Mouse (Mus musculus) thymus, postnatal 10 days (tissue): ENCODE measurements at regions not wholly inside any gene's neighbourhood (a gene's known extent, or its start where the extent isn't known, plus 50 kb on each side); places are given as distances from the start of the nearest gene placed in this dataset.

ENCODE experiments used
- DNase-seq, 2 experiments: peaks; one replicate each; pipeline ENCODE4 v3.0.0; 2021; ENCODE audit warnings: low spot score in 2 of 2

DNA sequence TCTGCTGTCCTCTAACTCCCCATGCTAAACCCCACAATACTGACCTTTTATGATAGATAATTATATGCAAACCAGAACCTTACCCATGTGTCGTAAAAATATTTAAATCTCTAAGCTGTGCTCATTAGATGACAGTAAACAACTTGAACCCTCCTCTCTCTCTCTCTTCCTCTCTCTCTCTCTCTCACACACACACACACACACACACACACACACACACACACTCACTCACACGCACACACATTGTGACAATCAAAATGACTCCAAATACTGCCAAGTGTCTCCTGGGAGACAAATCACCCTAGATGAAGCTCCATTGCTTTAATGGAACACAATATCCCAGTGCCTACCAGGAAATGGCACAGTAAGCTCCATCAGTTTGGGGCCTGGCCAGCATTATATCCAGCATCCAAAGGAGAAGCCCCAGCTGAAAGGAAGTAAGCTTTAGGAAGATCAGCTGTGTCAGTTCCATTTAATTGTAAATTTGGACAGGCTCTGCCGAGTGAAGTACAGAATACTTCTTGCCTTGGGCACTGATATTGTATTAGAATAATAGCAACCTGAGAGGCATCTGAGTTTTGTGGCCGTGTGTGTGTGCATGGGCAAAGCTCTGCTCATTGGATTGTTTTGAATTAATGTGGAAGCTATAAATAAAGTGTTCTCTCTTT is 220.7 kb downstream of the Fam84b start:
- DNase-seq = no peak

DNA sequence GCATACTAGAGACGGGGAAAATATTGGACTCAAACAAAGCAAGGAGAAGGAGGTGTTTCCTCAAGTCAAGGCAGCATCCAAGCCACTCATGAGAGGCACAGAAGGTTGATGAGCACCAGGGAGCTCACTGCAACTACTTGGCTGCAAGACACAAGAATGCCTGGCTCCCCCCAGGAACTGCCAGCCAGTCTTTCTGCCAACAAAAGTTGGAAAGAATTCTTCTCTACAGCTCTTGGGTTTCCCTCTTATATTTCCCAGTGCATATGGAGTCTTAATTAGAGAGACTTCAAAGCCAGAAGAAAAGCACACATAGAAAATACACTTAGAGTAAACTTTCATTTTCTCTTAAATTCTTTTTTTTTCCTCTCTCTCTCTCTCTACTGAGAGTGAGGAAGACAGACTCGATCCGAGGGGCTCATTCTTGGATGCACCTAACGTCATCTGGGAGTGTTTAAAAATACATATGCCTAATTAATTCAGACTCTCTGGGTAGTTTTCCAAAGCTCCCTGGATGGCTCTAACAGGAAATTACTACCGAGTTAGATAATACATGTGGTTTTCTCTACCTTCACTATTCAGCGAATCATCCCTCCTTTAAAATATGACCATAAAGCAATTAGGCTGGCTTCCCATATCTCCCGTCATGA is 222.7 kb downstream of the Fam84b start:
- DNase-seq = no peak

GRCm38 (mm10) chr15:60618801-60619200 is 234.8 kb downstream of the Fam84b start:
- no peak for DNase-seq

- no peak for DNase-seq
Measured at GRCm38 (mm10) chr15:60617371-60617770, 236.2 kb downstream of the Fam84b start.

DNA sequence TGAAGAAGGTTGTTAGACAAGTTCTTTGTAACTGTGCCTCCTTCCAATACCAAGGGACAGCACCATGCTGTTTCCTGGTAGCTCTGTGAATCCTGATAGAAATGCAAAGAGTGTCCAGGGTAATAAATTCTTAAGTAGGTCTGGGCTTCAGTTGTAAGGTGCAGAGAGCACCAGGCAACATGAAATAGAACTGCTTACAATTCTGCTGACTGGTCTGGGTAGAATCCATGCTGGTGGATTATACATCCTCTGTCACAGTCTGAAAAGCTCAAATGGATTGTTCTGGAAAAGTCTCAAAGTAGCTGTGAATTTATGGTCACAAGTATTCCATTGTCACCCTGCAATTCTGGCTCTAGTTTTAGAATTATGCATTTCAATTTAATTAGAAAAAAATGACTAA is 251.7 kb downstream of the Fam84b start:
- no peak for DNase-seq

DNA sequence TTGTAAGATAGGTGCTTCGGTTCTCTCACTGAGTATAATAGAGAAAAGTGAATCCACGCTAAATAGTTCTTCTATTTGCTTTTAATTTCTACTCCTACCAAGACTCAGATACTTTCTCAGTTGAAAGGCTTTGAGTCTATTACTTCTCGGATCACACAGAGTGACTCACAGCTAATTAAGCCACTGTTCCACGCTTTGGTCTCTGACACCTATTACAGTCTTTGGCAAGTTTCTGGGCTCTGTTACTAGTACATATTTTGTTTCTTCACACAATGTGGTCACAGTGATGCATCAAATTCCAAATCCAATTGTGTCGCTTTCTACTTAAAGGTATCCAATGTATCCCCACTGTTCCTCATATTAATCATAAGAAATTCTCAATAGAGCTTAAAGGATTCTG is 276.5 kb downstream of the Fam84b start:
- no peak for DNase-seq

DNA sequence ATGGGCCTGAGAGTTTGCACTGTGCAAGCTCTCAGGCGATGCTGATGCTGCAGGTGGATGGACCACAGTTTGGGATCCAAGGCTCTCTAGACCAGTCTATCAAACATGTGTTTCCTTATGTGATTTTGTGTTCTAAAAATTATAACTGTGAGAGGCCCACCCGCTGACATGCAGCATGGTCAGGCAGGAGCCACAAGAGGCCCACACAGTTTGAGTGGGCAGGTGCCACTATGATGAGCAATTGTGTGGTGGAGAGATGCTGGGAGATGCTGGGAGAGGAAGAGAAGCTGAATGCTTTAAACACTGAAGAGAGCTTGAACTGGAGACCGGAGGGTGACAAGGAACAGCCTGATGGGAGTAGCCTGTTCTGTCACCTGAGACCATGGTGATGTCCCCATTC is 287.3 kb downstream of the Fam84b start:
- DNase-seq = no peak

GRCm38 (mm10) chr15:60565017-60565416 is 288.6 kb downstream of the Fam84b start:
- DNase-seq = no peak

DNA sequence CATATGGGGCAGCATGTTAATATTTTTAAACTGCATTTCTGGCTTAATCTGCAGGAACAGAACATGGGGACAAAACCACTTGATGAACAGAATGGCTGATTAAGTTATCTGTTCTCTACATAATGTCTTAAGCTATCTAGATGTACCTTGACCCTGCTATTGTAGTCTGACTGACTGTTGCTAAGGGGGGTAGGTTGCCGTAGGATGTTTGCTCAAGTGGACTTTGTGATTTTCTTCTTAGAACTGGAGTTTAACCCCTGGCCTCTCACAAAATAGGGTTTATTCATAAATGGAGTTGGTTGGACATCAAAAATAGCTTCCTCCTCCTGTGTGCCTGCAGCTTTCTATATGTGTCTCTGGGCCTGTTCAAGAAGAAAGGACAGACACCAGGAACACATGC is 292.9 kb downstream of the Fam84b start:
- DNase-seq = no peak

DNA sequence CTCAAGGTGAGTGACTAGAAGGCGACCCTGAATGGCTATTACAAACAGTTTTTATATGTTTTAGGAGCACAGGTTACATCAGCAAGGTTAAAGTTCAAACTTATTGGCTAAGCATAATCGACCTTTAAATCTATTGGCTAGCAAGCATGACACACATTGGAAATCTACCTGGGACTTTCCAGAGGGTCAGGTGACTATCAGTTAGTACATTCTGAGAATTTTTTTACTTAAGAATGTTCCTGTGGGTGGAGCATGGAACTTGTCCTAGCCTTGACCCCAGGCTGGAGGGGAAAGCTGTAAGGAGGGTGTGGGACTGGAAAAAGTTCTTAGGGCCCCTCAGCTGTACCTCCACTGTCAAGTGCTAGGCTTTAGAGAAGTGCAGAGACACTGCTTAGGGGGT is 297.9 kb downstream of the Fam84b start:
- DNase-seq = no peak

DNA sequence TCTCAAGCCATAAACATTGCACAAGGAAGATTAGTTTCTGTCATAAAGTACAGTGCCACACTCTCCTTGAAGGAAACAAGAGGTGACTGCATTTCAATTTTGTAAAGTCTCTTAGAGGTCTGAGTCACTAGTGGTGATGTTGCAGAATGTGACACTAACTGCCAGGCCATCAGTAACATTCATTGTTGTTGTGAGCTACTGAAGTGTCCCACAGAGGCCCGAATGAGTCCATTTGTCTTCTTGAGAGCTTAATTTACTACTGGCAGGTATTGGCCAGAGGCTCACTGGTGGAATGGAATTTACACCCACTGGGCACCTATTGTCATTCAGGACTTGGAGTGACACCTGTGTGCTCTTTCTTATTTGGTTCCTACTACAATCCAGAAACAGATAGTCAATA is 299.0 kb downstream of the Fam84b start:
- DNase-seq = no peak

GRCm38 (mm10) chr15:60548045-60548444 is 305.5 kb downstream of the Fam84b start:
- no peak for DNase-seq

DNA sequence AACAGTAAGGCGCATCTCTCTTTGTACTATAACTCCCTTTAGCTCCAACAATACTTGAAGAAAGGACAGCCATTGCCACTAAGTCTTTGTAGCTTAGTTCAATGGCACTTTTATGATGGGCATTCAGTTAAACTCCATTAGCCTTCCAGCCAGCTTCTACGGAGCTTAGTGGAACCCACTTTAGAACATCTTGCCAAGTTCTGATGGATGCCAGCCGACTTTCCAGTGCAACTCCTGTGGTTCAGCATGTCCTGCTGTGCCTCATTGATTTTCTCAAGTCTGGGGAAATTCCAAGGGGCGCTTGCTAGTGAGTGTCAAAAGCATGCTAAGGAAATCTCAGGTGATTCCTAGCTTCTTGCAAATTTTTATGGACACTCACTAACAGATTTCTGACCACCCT is 316.4 kb downstream of the Fam84b start:
- no peak for DNase-seq

DNA sequence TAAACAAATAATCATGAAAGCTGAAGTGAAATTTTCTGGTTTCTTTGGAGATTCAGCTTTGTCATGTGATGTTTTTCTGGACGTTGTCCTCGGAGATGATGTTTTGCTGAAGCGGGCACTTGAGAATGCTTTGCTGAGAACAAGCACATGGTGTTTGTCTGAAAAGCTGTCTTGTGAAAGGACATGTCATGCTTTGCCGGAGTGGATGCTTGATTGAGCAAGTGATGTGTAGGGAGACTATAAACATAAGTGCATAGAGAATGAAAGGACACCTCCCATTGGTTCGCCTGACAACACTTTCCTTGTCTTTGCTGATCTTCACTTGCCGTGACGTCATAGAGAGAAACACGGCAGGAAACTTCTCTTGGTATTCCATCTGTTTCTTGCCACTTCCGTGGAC is 318.9 kb downstream of the Fam84b start:
- no peak for DNase-seq

- no peak for DNase-seq
Measured at GRCm38 (mm10) chr15:60516810-60517209, 336.8 kb downstream of the Fam84b start.

- no peak for DNase-seq
Measured at GRCm38 (mm10) chr15:60476755-60477310, 376.7 kb downstream of the Fam84b start.

- DNase-seq = no peak
Measured at GRCm38 (mm10) chr15:60475086-60475485, 378.5 kb downstream of the Fam84b start.

DNA sequence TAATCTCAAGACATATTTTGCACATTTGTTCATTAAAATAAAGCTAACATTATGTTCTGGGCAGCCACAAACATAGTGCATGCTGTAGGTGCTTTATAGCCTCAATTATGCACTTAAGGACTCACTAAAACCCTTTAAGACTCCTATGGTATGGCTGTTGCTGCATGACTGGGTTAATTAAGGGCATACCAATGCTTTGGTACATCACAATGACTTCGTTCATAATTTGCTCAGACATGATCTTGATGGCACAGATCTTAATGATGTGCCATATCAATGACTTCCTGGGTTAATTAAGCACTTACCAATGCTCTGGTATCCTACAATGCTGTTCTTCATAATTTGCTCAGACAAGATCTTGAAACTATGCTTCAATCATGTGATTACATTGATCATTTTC is 415.5 kb upstream of the 4933412E24Rik start:
- DNase-seq = no peak

DNA sequence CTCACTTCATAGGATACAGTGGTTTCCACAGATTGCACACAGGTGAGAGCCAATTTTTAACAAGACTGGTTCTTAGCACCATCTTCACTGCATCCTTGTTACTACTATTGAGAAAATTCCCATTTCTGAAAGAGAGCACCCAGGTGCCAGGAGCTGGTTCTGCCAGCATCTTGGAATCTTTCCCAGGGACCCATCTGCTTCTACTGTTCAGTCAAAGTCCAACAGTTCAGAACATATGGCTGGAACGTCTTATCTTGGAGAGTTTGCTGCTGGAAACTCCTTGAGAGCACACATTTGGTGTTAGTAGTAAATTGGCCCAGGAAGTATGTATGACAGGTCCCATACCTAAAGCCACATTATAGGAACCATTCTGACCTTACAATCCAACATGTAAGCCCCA is 402.7 kb upstream of the 4933412E24Rik start:
- DNase-seq = no peak

DNA sequence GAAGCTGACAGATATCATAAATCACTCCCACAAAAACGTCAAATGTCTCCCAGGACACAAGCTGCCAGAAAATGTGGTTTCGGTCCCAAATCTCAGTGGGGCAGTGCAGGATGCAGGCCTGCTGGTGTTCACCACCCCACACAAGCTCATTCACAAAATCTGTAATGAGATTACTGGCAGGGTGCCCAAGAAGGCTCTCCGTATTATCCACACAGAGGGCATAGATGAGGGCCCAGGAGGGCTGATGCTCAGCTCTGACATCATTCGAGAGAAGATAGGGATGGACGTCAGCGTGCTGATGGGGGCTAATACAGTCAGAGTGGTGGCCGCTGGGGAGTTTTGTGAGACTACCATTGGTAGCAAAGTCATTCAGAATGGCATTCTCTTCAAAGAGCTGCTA is 375.9 kb upstream of the 4933412E24Rik start:
- DNase-seq = no peak

DNA sequence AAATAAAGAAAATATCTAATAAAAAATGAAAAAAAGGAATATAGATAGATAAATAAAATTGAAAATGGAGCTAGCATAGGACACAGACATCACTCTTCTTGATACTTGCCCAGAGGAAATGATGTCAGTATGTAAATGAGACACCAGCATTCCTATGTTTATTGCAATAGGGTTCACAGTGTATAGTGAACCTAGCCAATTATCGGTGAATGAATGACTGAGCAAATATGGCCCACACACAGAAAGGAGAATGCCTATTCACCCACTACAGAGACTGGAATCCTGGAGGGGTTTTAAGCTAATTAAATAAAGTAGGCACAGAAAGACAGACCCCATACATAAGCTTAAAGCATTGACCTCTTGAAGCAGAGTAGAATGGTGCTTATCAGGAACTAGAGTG is 373.9 kb upstream of the 4933412E24Rik start:
- no peak for DNase-seq

- DNase-seq = no peak
Measured at GRCm38 (mm10) chr15:60387962-60388361, 371.5 kb upstream of the 4933412E24Rik start.
